Mouse (Mus musculus) forebrain, embryonic 14.5 days (tissue): ENCODE data around the gene Fgfr4. TPM values are rescaled to one million over a fixed set of nuclear protein-coding genes. Genes with fewer than 3 reads are reported as not detected.

Experiments used
- ATAC-seq: fragments of 200-750 bp; cut with Nextera tagmentation; 2 replicates; pipeline ENCODE4 v1.8.0; 2017; ENCODE audit warnings: mild to moderate bottlenecking, moderate library complexity
- DNase-seq: peaks from one replicate; pipeline ENCODE4 v3.0.0-alpha.2; 2015; ENCODE audit warnings: low spot score
- H3K27ac ChIP-seq: fragments of 300-500 bp; sonication (generic); 2 replicates; pipeline ENCODE4 v1.5.1; 2014; ENCODE audit warnings: low read depth, mild to moderate bottlenecking, control low read depth, low read length, moderate library complexity
- H3K27me3 ChIP-seq: fragments of 300-500 bp; sonication (generic); replicated peaks from 2 replicates; pipeline ENCODE4 v1.6.1; 2014; ENCODE audit warnings: low read length, control low read depth, mixed read lengths; ENCODE audit not compliant: control insufficient read depth, insufficient read depth
- H3K36me3 ChIP-seq: fragments of 300-500 bp; sonication (generic); 2 replicates; pipeline ENCODE4 v1.6.1; 2014; ENCODE audit warnings: low read length, control low read depth; ENCODE audit not compliant: control insufficient read depth, insufficient read depth
- H3K4me1 ChIP-seq: fragments of 300-500 bp; sonication (generic); 2 replicates; pipeline ENCODE4 v1.6.1; 2014; ENCODE audit warnings: antibody characterized with exemption, low read length, control low read depth; ENCODE audit not compliant: control insufficient read depth, insufficient read depth
- H3K4me2 ChIP-seq: fragments of 300-500 bp; sonication (generic); 2 replicates; pipeline ENCODE4 v1.6.1; 2014; ENCODE audit warnings: mild to moderate bottlenecking, control low read depth, low read length
- H3K4me3 ChIP-seq: fragments of 300-500 bp; sonication (generic); 2 replicates; pipeline ENCODE4 v1.5.1; 2014; ENCODE audit warnings: low read depth, low read length, control low read depth
- H3K9ac ChIP-seq: fragments of 300-500 bp; sonication (generic); 2 replicates; pipeline ENCODE4 v1.6.1; 2014; ENCODE audit warnings: mild to moderate bottlenecking, low read length, control low read depth, moderate library complexity
- H3K9me3 ChIP-seq: fragments of 300-500 bp; sonication (generic); replicated peaks from 2 replicates; pipeline ENCODE4 v1.6.1; 2016; ENCODE audit warnings: low read length, control low read depth, mixed read lengths; ENCODE audit not compliant: control insufficient read depth
- WGBS: fragments of 180-500 bp; shearing (Covaris S2); extraction: QIAGEN DNeasy Blood & Tissue Kit; methylation state at CpG from one replicate; pipeline ENCODE4 v1.1.7; 2014; 5-methylcytosine and 5-hydroxymethylcytosine counted together
- polyA plus RNA-seq: library from polyadenylated mRNA; unstranded; fragments of >200 nt; fragmentation: Nextera tagmentation; extraction: Ambion mirVana; gene quantifications from 2 replicates; pipeline ENCODE4 v1.2.1, GENCODE M21; 2014

Gene Fgfr4
- polyA plus RNA-seq, 1 experiment from 2014 or later, result 0.30 TPM

DNA sequence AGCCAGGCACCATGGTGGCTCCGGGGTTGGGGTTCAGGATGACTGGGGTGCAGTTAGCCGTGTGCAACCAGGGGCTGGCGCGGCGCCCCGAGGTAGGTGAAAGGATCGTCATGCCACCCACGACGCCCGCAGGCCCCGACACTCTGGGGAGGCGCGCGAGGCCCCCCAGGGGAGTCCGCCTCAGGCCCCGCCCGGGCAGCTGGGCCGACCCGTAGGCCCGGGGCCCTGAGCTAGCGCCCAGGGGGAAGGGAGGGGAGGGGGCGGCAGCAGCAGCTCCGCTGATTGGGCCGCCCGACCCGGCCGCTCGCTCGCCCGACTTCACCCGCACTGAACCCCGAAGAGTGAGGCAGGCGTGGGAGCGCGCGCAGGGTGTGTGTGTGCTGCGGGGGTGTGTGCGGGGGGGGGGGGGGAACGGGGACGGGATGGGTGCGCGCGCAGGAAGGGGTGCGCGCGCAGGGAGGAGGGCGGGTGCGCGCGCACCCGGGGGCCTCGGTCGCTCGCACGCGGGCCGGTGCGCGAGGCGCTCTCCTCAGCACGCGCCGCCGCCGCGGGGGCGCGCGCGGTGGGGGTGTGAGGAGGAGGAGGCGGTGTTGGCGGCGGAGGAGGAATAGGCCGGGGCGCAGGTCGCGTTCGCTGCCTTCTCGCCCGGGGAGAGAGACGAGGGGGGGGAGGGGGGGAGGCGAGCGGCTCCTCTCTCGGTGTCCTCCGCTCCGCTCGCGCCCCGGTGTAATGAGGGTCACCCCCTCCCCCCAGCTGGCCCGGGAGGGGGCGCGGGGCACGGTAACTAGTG is 59.0 kb downstream of the Fgfr4 start:
- peak; percentile 95 for DNase-seq
- peak overlapping the region; percentile 97 for H3K27ac ChIP-seq
- peaks cover 39% of the 10 kb centered on the region for H3K4me1 ChIP-seq
- peak overlapping the region; percentile 87 for H3K4me2 ChIP-seq
- peaks cover 20% of the 10 kb centered on the region for H3K36me3 ChIP-seq
- 0% methylated on average over 26 of the region's 93 CpGs for WGBS
- no peaks in the 10 kb centered on the region for H3K27me3 ChIP-seq
- peak overlapping the region; percentile 79 for H3K4me3 ChIP-seq
- peak; percentile 78 for ATAC-seq
- H3K9ac ChIP-seq, result peak overlapping the region; percentile 96
- H3K9me3 ChIP-seq, result no peaks in the 10 kb centered on the region

DNA sequence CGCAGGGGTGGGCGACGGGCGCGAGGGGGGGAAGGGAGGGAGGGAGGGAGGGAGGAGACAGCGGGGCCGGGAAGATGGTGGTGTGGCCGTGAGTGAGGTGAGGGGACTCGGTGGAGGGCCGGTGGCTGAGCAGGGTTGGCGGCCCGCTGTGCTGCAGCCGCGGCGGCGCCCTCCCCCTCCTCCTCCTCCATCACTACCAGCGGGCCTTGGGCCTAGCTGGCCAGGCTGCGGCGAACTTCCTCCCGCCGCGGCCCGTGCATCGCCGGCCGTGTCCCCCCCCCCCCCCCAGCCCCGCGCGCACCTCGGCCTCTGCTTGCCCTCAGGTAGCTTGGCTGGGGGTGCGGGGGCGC is 59.5 kb downstream of the Fgfr4 start:
- H3K4me1 ChIP-seq, result peaks cover 40% of the 10 kb centered on the region
- peaks cover 22% of the 10 kb centered on the region for H3K36me3 ChIP-seq
- peak overlapping the region; percentile 96 for H3K9ac ChIP-seq
- WGBS, result no CpG with 5 or more reads among the region's 32 CpGs
- peak overlapping the region; percentile 79 for H3K4me3 ChIP-seq
- H3K27me3 ChIP-seq, result no peaks in the 10 kb centered on the region
- ATAC-seq (peak; percentile 64), DNase-seq (no peak)
- H3K27ac ChIP-seq, result peak overlapping the region; percentile 97
- H3K4me2 ChIP-seq, result peak overlapping the region; percentile 87
- H3K9me3 ChIP-seq, result no peaks in the 10 kb centered on the region

DNA sequence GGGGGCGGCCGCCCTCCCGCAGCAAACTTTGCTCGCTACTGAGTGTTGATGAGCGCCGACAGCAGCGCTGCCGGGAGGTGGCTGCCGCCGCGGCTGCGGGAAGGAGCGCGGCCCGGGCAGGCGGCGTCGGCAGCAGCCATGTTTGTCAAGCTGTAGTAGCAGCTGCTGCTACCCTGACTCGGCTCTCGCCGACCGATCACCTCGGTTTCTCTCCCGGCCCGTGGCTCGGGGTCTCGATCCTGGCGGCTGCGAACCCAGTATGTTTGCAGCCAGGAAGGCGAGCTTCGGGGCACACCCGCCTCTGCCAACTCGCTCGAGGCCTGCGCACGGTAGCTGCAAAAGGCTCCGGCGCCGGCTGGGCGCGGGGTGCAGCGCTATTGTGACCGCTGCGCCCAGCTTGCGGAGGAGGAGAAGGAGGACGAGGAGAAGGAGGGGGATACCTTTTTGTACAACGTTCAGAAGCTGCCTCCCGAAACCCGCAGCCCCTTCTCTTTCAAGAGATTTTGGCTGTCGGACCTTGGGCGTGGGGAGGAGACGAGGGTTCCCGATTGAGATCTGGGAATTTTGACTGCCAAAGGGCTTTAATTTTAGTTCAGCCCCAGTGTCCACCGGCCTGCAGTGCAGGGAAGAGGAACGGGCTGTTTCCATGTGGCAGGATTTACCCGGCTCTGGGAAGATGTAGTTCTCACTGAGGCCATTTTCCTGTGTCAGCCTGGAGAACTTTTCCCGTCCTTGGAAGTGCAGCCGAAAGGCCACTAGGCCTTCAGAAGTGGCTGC is 60.1 kb downstream of the Fgfr4 start:
- Histone ChIP-seq H3K4me2 (peak overlapping the region; percentile 87), H3K9me3 (no peaks in the 10 kb centered on the region)
- peak; percentile 60 for DNase-seq

DNA sequence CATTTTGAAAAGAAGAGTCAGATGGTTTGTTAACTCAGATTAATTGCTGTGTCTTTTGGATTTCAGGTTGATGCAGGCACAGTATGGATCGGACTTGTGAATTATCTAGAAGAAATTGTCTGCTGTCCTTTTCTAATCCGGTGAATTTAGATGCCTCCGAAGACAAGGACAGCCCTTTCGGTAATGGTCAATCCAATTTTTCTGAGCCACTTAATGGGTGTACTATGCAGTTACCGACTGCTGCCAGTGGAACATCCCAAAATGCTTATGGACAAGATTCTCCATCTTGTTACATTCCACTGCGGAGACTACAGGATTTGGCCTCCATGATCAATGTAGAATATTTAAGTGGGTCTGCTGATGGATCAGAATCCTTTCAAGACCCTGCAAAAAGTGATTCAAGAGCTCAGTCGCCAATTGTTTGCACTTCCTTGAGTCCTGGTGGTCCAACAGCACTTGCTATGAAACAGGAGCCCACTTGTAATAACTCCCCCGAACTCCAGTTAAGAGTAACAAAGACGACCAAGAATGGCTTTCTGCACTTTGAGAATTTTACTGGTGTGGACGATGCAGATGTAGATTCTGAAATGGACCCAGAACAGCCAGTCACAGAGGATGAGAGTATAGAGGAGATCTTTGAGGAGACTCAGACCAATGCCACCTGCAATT is 60.8 kb downstream of the Fgfr4 start:
- ATAC-seq (no peak), DNase-seq (no peak)
- H3K4me2 ChIP-seq, result peak overlapping the region; percentile 87
- H3K4me1 ChIP-seq, result peaks cover 48% of the 10 kb centered on the region
- WGBS, result 63% methylated on average over 10 of the region's 10 CpGs
- peak overlapping the region; percentile 96 for H3K9ac ChIP-seq
- H3K27me3 ChIP-seq, result no peaks in the 10 kb centered on the region
- peaks cover 35% of the 10 kb centered on the region for H3K36me3 ChIP-seq
- H3K27ac ChIP-seq, result peak overlapping the region; percentile 97
- peak overlapping the region; percentile 79 for H3K4me3 ChIP-seq
- no peaks in the 10 kb centered on the region for H3K9me3 ChIP-seq

More for the DNA sequence above, 60.1 kb downstream of the Fgfr4 start:
- Histone ChIP-seq H3K4me1 (peaks cover 41% of the 10 kb centered on the region), H3K9ac (peak overlapping the region; percentile 96), H3K27ac (peak overlapping the region; percentile 97), H3K4me3 (peak overlapping the region; percentile 79), H3K27me3 (no peaks in the 10 kb centered on the region), H3K36me3 (peaks cover 27% of the 10 kb centered on the region)
- WGBS, result under 1% methylated on average over 55 of the region's 58 CpGs
- ATAC-seq, result peak; percentile 13

Other genes starting within 250 kb of the Fgfr4 start
- 12.3 and 16.2 TPM in 2 replicates for gene Unc5a, start 203.2 kb upstream of the Fgfr4 start, polyA plus RNA-seq
- 0.80 and 1.1 TPM in 2 replicates for gene Hk3, start 131.3 kb upstream of the Fgfr4 start, polyA plus RNA-seq
- 20.7 and 23.5 TPM in 2 replicates for gene Uimc1, start 52.3 kb upstream of the Fgfr4 start, polyA plus RNA-seq
- gene Zfp346, start 47.3 kb upstream of the Fgfr4 start, polyA plus RNA-seq, result 20.3 and 20.8 TPM in 2 replicates
- not detected in 2 replicates for gene Gm17617, start 19.1 kb upstream of the Fgfr4 start, polyA plus RNA-seq
- gene Nsd1, start 57.1 kb downstream of the Fgfr4 start, polyA plus RNA-seq, result 52.3 and 61.1 TPM in 2 replicates
- gene Prelid1, start 167.9 kb downstream of the Fgfr4 start, polyA plus RNA-seq, result 360 and 415 TPM in 2 replicates
- 94.2 and 104 TPM in 2 replicates for gene Rab24, start 169.3 kb downstream of the Fgfr4 start, polyA plus RNA-seq
- gene Mxd3, start 177.2 kb downstream of the Fgfr4 start, polyA plus RNA-seq, result 33.2 and 37.1 TPM in 2 replicates
- gene Lman2, start 210.1 kb downstream of the Fgfr4 start, polyA plus RNA-seq, result 45.0 and 52.0 TPM in 2 replicates
- gene Rgs14, start 217.1 kb downstream of the Fgfr4 start, polyA plus RNA-seq, result 0.66 and 0.75 TPM in 2 replicates
- gene Slc34a1, start 245.5 kb downstream of the Fgfr4 start, polyA plus RNA-seq, result not detected in 2 replicates